Mouse (Mus musculus): Measurements from ENCODE around the gene Slc43a2. TPM values are rescaled to one million over a fixed set of nuclear protein-coding genes. Genes with fewer than 3 reads are reported as not detected.

Slc43a2 gene
- polyA plus RNA-seq, 1 experiment from 2014 or later = 4.2 TPM

DNA sequence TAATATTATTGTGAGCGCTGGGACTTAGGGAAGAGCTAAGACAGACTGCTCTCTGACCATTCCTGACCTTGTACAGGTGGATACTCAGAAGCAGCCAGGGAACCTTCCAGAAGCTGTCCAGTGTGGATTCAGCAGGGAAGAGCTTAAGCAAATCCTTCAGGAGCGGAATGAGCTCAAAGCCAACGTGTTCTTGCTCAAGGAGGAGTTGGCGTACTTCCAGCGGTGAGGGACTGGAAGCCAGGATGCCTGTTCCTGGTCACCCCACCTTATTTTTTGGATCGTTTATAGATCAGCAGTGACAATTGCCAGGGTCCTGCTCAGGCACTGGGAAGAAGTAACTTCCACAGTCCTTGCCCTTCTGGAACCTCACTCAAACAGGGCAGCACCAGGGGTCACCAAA, 20.3 kb upstream of the Slc43a2 start:
- Histone ChIP-seq H3K36me3 (replicated peaks) (peaks cover 38% of the 10 kb centered on the region), H3K27ac (replicated peaks) (no peak overlapping the region), H3K9me3 (replicated peaks) (no peaks in the 10 kb centered on the region), H3K27me3 (no peaks in the 10 kb centered on the region), H3K4me3 (replicated peaks) (no peak overlapping the region), H3K4me1 (replicated peaks) (peaks cover 27% of the 10 kb centered on the region), H3K9ac (no peak overlapping the region), H3K4me2 (0 out of 2 replicates have a peak overlapping the region, but pooled peaks have one; percentile 99)
- ATAC-seq (ENCODE audit: insufficient read depth) = no peak
- 85% methylated on average over 6 of the region's 6 CpGs for WGBS (ENCODE audit: insufficient replicate concordance)

DNA sequence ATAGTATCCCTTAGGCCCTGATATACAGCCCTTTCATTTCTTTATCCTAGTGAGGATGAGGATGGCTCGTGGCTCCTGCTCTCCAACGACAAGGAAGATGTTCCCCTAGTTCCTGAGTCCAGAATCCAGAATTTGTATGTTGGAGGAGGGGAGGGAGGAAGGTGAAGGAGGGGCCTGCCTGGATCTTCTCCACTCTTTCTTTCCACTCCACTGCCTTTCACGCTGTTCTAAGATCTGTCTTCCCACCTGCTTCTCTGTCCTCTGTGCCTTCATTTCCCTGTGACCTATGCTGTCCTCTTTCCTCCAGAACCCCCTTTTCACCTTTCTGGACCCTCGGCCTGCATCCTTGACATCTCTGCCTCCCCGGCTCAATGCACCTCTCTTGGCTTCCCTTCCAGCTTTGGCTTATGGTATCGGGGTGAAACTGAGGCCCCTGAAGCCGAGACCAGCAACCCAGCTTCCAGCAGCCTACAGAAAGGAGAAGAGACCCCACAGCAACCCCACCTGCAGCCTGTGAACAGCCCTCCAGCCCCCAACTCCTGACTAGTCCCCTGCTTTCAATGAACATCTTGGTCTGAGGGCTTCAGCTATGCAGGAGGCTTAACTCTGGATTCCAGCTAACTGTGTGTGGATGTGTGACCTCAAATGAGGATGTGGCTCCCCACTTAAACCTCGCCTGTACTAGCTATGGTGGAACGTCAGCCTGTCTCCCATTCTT, 19.0 kb upstream of the Slc43a2 start:
- H3K27ac ChIP-seq (replicated peaks) = no peak overlapping the region
- ATAC-seq (ENCODE audit: insufficient read depth) = no peak
- no peaks in the 10 kb centered on the region for H3K9me3 ChIP-seq (replicated peaks)
- peaks cover 27% of the 10 kb centered on the region for H3K4me1 ChIP-seq (replicated peaks)
- WGBS (ENCODE audit: insufficient replicate concordance) = 58% methylated on average over 9 of the region's 9 CpGs
- no peaks in the 10 kb centered on the region for H3K27me3 ChIP-seq
- H3K36me3 ChIP-seq (replicated peaks) = peaks cover 26% of the 10 kb centered on the region
- no peak overlapping the region for H3K9ac ChIP-seq
- no peak overlapping the region for H3K4me2 ChIP-seq
- no peak overlapping the region for H3K4me3 ChIP-seq (replicated peaks)

DNA sequence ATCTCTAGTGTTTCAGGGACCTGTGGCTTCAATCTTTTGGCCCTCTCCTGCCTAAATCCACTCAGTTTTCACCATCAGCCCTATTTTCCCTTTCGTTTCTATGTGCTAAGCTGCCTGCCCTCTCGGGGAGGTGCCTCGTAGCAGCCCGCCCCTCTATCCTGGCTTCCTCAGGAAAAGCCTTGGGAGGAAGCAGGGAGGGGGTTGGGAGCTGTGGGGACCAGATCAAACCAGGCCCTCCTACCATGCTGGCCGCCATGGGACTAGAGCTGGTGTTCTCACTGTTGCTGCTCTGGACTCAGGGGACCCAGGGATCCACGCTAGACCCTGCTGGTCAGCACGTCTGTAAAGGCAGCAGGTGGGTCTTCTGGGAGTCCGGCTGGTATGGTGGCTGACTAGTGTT, 18.2 kb upstream of the Slc43a2 start, which contains the start of gene Scarf1:
Gene Scarf1 (plus strand): TSS at position 205 of the 400 bp plus-strand sequence.
- 40% methylated on average over 8 of the region's 8 CpGs for WGBS (ENCODE audit: insufficient replicate concordance)
- H3K4me3 ChIP-seq (replicated peaks) = no peak within 1 kb of the TSS; the same call in 1 of the 2 replicates
- no peak within 1 kb of the TSS for H3K27ac ChIP-seq (replicated peaks)
- ATAC-seq (ENCODE audit: insufficient read depth) = no peak
- no peak within 1 kb of the TSS for H3K9ac ChIP-seq
- H3K27me3 ChIP-seq = no peaks in the 10 kb centered on the region
- peak within 1 kb of the TSS; percentile 3; the same call in 1 of the 2 replicates for H3K4me2 ChIP-seq
- H3K4me1 ChIP-seq (replicated peaks) = peaks cover 27% of the 10 kb centered on the region
- no peaks in the 10 kb centered on the region for H3K9me3 ChIP-seq (replicated peaks)
- H3K36me3 ChIP-seq (replicated peaks) = peaks cover 17% of the 10 kb centered on the region

- Histone ChIP-seq H3K9me3 (replicated peaks) (no peaks in the 10 kb centered on the region), H3K9ac (no peak overlapping the region), H3K36me3 (replicated peaks) (0 out of 2 replicates have a peak, but pooled peaks cover 3% of the 10 kb centered on the region), H3K4me1 (replicated peaks) (peaks cover 10% of the 10 kb centered on the region), H3K4me3 (replicated peaks) (no peak overlapping the region), H3K27me3 (no peaks in the 10 kb centered on the region), H3K4me2 (no peak overlapping the region), H3K27ac (replicated peaks) (no peak overlapping the region)
- no peak for ATAC-seq (ENCODE audit: insufficient read depth)
- 82% methylated on average over 25 of the region's 25 CpGs for WGBS (ENCODE audit: insufficient replicate concordance)
Observed at GRCm38 (mm10) chr11:75515186-75515585, 16.3 kb upstream of the Slc43a2 start.

- H3K4me2 ChIP-seq = no peak overlapping the region
- no peak overlapping the region for H3K9ac ChIP-seq
- H3K4me3 ChIP-seq (replicated peaks) = no peak overlapping the region
- no peak overlapping the region for H3K27ac ChIP-seq (replicated peaks)
- H3K4me1 ChIP-seq (replicated peaks) = no peaks in the 10 kb centered on the region
- no peak for ATAC-seq (ENCODE audit: insufficient read depth)
- no peaks in the 10 kb centered on the region for H3K27me3 ChIP-seq
- WGBS (ENCODE audit: insufficient replicate concordance) = 68% methylated on average over 15 of the region's 15 CpGs
- no peaks in the 10 kb centered on the region for H3K9me3 ChIP-seq (replicated peaks)
- no peaks in the 10 kb centered on the region for H3K36me3 ChIP-seq (replicated peaks)
Observed at GRCm38 (mm10) chr11:75519834-75520633, 11.5 kb upstream of the Slc43a2 start.

- Histone ChIP-seq H3K4me2 (no peak overlapping the region), H3K36me3 (replicated peaks) (0 out of 2 replicates have a peak, but pooled peaks cover 4% of the 10 kb centered on the region), H3K27ac (replicated peaks) (no peak overlapping the region), H3K4me3 (replicated peaks) (no peak overlapping the region), H3K9ac (no peak overlapping the region), H3K27me3 (no peaks in the 10 kb centered on the region), H3K4me1 (replicated peaks) (no peaks in the 10 kb centered on the region), H3K9me3 (replicated peaks) (no peaks in the 10 kb centered on the region)
- 75% methylated on average over 4 of the region's 4 CpGs for WGBS (ENCODE audit: insufficient replicate concordance)
- no peak for ATAC-seq (ENCODE audit: insufficient read depth)
Observed at GRCm38 (mm10) chr11:75521609-75522008, 9.9 kb upstream of the Slc43a2 start.

GRCm38 (mm10) chr11:75522793-75523192, 8.7 kb upstream of the Slc43a2 start:
- Histone ChIP-seq H3K27me3 (no peaks in the 10 kb centered on the region), H3K9ac (no peak overlapping the region), H3K4me1 (replicated peaks) (no peaks in the 10 kb centered on the region), H3K4me2 (no peak overlapping the region), H3K36me3 (replicated peaks) (0 out of 2 replicates have a peak, but pooled peaks cover 4% of the 10 kb centered on the region), H3K27ac (replicated peaks) (no peak overlapping the region), H3K4me3 (replicated peaks) (no peak overlapping the region), H3K9me3 (replicated peaks) (no peaks in the 10 kb centered on the region)
- WGBS (ENCODE audit: insufficient replicate concordance) = 65% methylated on average over 2 of the region's 2 CpGs
- ATAC-seq (ENCODE audit: insufficient read depth) = no peak

DNA sequence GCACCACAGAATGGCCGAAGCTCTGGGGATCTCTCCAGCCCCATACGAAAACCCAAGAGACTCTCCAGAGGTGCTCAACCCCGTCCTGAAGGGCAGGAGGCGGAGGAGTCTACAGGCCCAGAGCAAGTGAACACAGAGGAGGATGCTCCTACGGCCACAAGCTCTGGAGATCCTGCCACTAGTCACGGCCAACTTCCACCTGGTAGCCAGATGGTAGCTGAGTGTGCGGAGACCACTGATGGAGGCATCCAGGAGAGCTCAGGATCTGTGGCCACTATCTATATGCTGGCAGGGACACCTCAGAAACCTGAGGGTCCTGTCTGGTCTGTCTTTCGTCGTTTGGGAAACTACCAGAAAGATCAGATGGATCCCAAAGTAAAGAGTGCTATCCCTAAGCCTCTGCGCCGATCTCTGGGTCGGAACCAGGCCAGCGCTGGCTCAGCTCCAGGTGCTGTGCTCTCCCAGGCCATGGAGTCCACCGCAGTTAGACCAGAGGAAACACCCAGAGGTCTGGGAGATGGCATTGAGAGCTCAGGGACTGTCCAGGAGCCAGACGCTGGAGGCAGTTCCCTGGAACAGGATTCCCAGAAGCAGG, 5.9 kb upstream of the Slc43a2 start:
- H3K4me2 ChIP-seq = no peak overlapping the region
- H3K27ac ChIP-seq (replicated peaks) = no peak overlapping the region
- peaks cover 11% of the 10 kb centered on the region for H3K4me1 ChIP-seq (replicated peaks)
- H3K4me3 ChIP-seq (replicated peaks) = no peak overlapping the region
- no peaks in the 10 kb centered on the region; the same call in 1 of the 2 replicates for H3K27me3 ChIP-seq
- no peaks in the 10 kb centered on the region for H3K9me3 ChIP-seq (replicated peaks)
- no peak for ATAC-seq (ENCODE audit: insufficient read depth)
- no peak overlapping the region for H3K9ac ChIP-seq
- 77% methylated on average over 15 of the region's 15 CpGs for WGBS (ENCODE audit: insufficient replicate concordance)
- H3K36me3 ChIP-seq (replicated peaks) = 0 out of 2 replicates have a peak, but pooled peaks cover 4% of the 10 kb centered on the region

- 74% methylated on average over 6 of the region's 6 CpGs for WGBS (ENCODE audit: insufficient replicate concordance)
- no peak overlapping the region for H3K9ac ChIP-seq
- H3K27me3 ChIP-seq = no peaks in the 10 kb centered on the region; the same call in 1 of the 2 replicates
- no peak overlapping the region for H3K4me2 ChIP-seq
- H3K9me3 ChIP-seq (replicated peaks) = no peaks in the 10 kb centered on the region
- H3K4me3 ChIP-seq (replicated peaks) = no peak overlapping the region
- peaks cover 21% of the 10 kb centered on the region for H3K4me1 ChIP-seq (replicated peaks)
- H3K27ac ChIP-seq (replicated peaks) = no peak overlapping the region
- H3K36me3 ChIP-seq (replicated peaks) = 0 out of 2 replicates have a peak, but pooled peaks cover 4% of the 10 kb centered on the region
- no peak for ATAC-seq (ENCODE audit: insufficient read depth)
Observed at GRCm38 (mm10) chr11:75526943-75527342, 4.6 kb upstream of the Slc43a2 start.

DNA sequence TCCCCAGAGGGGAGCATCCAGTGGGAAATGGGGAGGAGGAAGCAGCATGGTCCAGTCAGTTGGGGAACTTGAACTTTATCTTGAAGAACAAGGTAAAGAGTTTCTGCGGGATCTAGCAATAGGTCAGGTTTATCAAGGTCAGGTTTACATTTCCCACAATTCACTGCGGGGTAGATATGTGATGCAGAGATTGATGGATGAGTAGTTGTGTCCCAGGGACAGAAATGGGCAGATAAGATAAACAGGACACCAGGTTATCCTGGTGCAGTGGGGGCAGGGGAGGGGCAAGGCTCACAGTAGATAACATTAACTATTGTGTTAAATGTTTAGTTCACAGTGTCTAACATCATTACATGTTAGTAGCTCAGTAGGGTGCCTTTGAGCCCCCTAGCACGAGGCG, 1.7 kb upstream of the Slc43a2 start:
- Histone ChIP-seq H3K4me1 (replicated peaks) (peaks cover 40% of the 10 kb centered on the region), H3K9me3 (replicated peaks) (no peaks in the 10 kb centered on the region), H3K9ac (no peak overlapping the region), H3K36me3 (replicated peaks) (0 out of 2 replicates have a peak, but pooled peaks cover 4% of the 10 kb centered on the region), H3K4me3 (replicated peaks) (no peak overlapping the region), H3K27me3 (peaks cover 14% of the 10 kb centered on the region), H3K27ac (replicated peaks) (no peak overlapping the region), H3K4me2 (peak overlapping the region; percentile 98)
- WGBS (ENCODE audit: insufficient replicate concordance) = 48% methylated on average over 4 of the region's 4 CpGs
- no peak for ATAC-seq (ENCODE audit: insufficient read depth)

DNA sequence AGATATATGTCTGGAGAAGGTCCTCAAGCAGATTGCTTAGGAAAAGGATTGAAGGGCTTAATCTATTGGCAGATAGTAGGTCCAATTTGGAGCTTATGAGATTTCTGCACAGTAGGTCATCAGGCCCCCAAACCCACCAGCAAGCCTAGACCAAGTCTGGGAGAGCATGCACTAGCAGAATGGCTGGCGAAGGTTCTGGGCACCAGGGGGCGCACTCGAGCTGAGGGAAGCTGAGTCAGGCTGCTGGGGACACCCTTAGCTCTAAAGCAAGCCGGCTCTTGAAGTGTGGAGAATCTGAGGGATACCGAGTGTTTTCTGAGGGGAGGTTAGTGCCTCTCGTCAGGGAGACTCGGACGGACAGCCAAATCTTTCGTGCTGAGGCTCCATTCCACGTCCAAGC, 1.2 kb upstream of the Slc43a2 start:
- ATAC-seq (ENCODE audit: insufficient read depth) = peak; percentile 35

More for the DNA sequence above, 1.2 kb upstream of the Slc43a2 start:
- H3K4me3 ChIP-seq (replicated peaks) = peak overlapping the region; percentile 80
- H3K36me3 ChIP-seq (replicated peaks) = 0 out of 2 replicates have a peak, but pooled peaks cover 4% of the 10 kb centered on the region
- H3K27me3 ChIP-seq = peaks cover 14% of the 10 kb centered on the region
- H3K27ac ChIP-seq (replicated peaks) = peak overlapping the region; percentile 88
- peak overlapping the region; percentile 85 for H3K9ac ChIP-seq
- H3K4me2 ChIP-seq = peak overlapping the region; percentile 98
- no peaks in the 10 kb centered on the region for H3K9me3 ChIP-seq (replicated peaks)
- 1% methylated on average over 10 of the region's 10 CpGs for WGBS (ENCODE audit: insufficient replicate concordance)
- H3K4me1 ChIP-seq (replicated peaks) = peaks cover 46% of the 10 kb centered on the region

Measured in liver, embryonic 15.5 days (tissue).